Mouse (Mus musculus) heart, embryonic 16.5 days (tissue): Measurements from ENCODE around the gene Rab28. TPM values are rescaled to one million over a fixed set of nuclear protein-coding genes. Genes with fewer than 3 reads are reported as not detected.

Experiments used
- ATAC-seq: fragments of 200-750 bp; cut with Nextera tagmentation; replicated peaks from 2 replicates; pipeline ENCODE4 v1.8.0; 2017; ENCODE audit warnings: moderate number of reproducible peaks; ENCODE audit not compliant: insufficient read depth, low FRiP score; ENCODE audit errors: extremely low read depth
- H3K27ac ChIP-seq: fragments of 300-500 bp; sonication (generic); 2 replicates; pipeline ENCODE4 v1.5.1; 2014; ENCODE audit warnings: mild to moderate bottlenecking, low read length, control low read depth, moderate library complexity
- H3K27me3 ChIP-seq: fragments of 300-500 bp; sonication (generic); 2 replicates; pipeline ENCODE4 v1.6.1; 2014; ENCODE audit warnings: low read length, mixed read lengths; ENCODE audit not compliant: control insufficient read depth, insufficient read depth
- H3K36me3 ChIP-seq: fragments of 300-500 bp; sonication (generic); 2 replicates; pipeline ENCODE4 v1.6.1; 2014; ENCODE audit not compliant: control insufficient read depth, insufficient read depth
- H3K4me1 ChIP-seq: fragments of 300-500 bp; sonication (generic); 2 replicates; pipeline ENCODE4 v1.6.1; 2014; ENCODE audit warnings: low read length, mixed read lengths; ENCODE audit not compliant: control insufficient read depth, insufficient read depth
- H3K4me2 ChIP-seq: fragments of 300-500 bp; sonication (generic); 2 replicates; pipeline ENCODE4 v1.6.1; 2014; ENCODE audit warnings: low read depth, mild to moderate bottlenecking, control low read depth, low read length
- H3K4me3 ChIP-seq: fragments of 300-500 bp; sonication (generic); 2 replicates; pipeline ENCODE4 v1.5.1; 2014; ENCODE audit warnings: mild to moderate bottlenecking, control low read depth, low read length
- H3K9ac ChIP-seq: fragments of 300-500 bp; sonication (generic); 2 replicates; pipeline ENCODE4 v1.6.1; 2014; ENCODE audit warnings: low read length, control low read depth
- H3K9me3 ChIP-seq: fragments of 300-500 bp; sonication (generic); replicated peaks from 2 replicates; pipeline ENCODE4 v1.6.1; 2016; ENCODE audit warnings: low read length; ENCODE audit not compliant: control insufficient read depth
- WGBS: fragments of 180-500 bp; shearing (Covaris S2); extraction: QIAGEN DNeasy Blood & Tissue Kit; methylation state at CpG from one replicate; pipeline ENCODE4 v1.1.7; 2014; 5-methylcytosine and 5-hydroxymethylcytosine counted together
- polyA plus RNA-seq: library from polyadenylated mRNA; unstranded; fragments of >200 nt; fragmentation: Nextera tagmentation; extraction: Ambion mirVana; gene quantifications from 2 replicates; pipeline ENCODE4 v1.2.1, GENCODE M21; 2015

The Rab28 gene
- polyA plus RNA-seq, 1 experiment from 2014 or later: 48.4 TPM

DNA sequence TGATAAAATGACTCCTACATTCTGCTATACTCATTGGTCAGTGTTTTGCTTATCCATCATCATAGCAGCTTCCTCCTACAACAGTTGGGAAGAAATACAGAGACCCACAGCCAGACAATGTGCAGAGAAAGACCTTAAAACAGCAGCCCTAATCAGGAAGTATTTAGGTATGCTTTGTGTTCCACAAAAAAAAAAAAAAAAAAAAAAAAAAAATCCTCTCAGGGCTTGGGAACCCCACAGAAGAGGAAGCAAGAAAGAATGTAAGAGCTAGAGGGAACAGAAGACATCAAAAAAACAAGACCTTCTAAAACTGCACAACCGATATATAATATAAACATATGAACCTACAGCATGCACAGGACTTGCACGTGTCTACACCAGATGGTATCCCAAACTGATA lies 24.0 kb downstream of the Rab28 start:
- Histone ChIP-seq H3K36me3 (peaks cover 7% of the 10 kb centered on the region; the same call in 1 of the 2 replicates), H3K9me3 (no peaks in the 10 kb centered on the region), H3K4me2 (no peak overlapping the region), H3K27ac (no peak overlapping the region), H3K27me3 (no peaks in the 10 kb centered on the region), H3K4me3 (no peak overlapping the region), H3K9ac (no peak overlapping the region), H3K4me1 (no peaks in the 10 kb centered on the region)
- no peak for ATAC-seq
- 90% methylated on average over 2 of the region's 2 CpGs for WGBS

DNA sequence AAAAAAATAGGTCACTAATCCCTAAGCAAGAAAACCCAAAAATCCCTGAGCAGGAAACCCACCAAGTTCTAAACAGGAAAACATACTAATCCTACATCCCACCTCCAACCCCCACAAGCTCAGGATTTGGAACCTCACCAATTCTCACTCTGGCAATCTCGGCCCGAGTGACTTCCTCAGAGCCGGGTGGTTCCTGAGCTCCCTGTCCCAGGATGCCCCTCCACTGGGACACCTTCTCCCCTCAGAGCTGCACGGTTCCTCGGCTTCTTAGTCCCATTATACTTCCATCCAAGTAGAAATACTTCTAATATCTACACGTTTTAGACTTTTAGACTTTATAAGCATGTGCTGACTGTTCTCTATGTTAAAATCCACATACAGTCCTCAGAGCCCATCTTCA lies 41.9 kb downstream of the Rab28 start:
- no peak for ATAC-seq
- Histone ChIP-seq H3K4me2 (no peak overlapping the region), H3K9me3 (no peaks in the 10 kb centered on the region), H3K4me3 (no peak overlapping the region), H3K27me3 (no peaks in the 10 kb centered on the region), H3K27ac (no peak overlapping the region), H3K36me3 (no peaks in the 10 kb centered on the region), H3K9ac (no peak overlapping the region), H3K4me1 (no peaks in the 10 kb centered on the region)
- WGBS: 66% methylated on average over 6 of the region's 6 CpGs

DNA sequence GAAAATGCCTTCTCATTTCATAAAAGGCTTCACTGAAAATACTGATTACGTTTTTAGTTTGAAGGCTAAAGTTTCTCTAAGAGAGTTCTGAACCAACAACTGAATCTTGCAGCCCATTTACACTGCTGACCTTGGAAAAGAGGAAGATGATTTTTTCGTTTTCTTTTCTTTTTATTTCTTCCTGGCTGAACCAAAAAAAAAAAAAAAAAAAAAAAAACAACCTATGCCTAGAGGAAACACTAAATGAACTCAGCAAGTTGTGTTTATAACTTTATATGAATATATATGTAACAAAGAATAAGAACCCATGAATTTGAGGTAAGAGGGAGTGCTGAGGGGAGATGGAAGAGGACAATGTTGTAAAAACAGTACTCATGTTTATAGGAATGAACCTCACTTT lies 71.2 kb downstream of the Rab28 start:
- ATAC-seq: no peak
- Histone ChIP-seq H3K27me3 (no peaks in the 10 kb centered on the region), H3K4me3 (no peak overlapping the region), H3K4me2 (no peak overlapping the region), H3K27ac (no peak overlapping the region), H3K36me3 (no peaks in the 10 kb centered on the region), H3K9ac (no peak overlapping the region), H3K9me3 (no peaks in the 10 kb centered on the region), H3K4me1 (no peaks in the 10 kb centered on the region)
- WGBS: 70% methylated on average over 2 of the region's 2 CpGs

DNA sequence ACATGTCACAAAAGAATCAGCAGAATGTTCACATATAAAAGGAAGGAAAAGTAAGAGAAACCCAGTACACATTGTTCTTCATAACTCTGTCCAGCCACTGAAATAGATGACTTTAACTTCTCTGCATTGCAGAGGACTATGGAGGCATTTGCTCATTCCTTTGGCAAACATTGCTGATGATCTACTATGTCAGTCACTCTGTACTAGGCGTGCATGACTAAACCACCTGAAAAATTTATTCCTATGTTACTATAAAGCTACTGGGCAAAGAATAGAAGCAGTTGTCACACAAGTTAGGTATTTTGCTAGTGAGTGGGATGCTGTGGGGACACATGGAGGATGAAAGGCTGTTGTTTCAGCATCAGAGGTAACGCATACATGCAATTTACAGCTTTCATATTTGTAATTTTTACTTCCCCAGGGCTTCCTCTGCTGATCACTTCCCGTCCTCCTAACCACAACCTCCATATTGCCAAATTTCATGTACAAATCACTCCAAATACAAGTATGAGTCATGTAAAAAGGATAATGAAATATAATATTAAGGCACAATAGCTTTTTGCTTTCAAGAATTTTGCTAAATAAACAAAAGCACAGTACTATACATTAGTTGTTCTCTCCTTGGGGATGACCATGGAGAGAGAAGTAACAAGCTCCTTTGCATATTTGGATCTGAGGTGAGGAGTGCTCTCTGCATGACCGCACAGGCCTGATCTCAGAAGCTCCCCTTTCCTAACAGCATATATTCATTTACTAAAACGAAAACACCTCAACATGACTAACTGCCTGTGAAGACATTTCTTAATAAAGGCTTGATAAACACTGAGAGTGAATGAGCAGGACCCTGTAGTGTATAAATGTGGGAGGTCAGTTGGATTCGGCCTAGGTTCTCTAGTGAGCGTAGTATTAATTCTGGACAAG lies 80.5 kb downstream of the Rab28 start:
- Histone ChIP-seq H3K27ac (no peak overlapping the region), H3K4me1 (peaks cover 2% of the 10 kb centered on the region; the same call in 1 of the 2 replicates), H3K4me3 (no peak overlapping the region), H3K9me3 (no peaks in the 10 kb centered on the region), H3K4me2 (no peak overlapping the region), H3K36me3 (no peaks in the 10 kb centered on the region), H3K27me3 (no peaks in the 10 kb centered on the region), H3K9ac (no peak overlapping the region)
- ATAC-seq: no peak
- WGBS: 88% methylated on average over 7 of the region's 7 CpGs

DNA sequence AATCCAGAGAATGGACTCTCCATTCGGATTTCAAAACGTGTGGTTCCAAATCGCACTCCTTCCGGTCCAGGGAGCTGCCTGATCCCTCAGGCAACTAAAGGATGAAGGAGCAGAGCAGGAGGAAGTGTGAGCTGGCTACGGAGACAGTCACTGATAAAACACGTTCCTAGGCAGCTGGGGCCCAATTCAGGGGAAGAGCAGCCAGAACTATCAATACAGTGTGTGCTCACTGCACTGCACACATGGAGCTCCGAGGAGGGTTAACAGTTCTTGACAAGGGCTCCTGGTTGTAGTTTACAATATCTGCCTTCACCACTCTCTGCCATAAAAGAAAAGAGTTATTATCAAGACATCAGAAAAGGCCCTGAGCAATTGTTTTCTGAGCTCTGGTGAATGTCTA lies 82.4 kb downstream of the Rab28 start:
- no peak for ATAC-seq
- H3K4me2 ChIP-seq: no peak overlapping the region

DNA sequence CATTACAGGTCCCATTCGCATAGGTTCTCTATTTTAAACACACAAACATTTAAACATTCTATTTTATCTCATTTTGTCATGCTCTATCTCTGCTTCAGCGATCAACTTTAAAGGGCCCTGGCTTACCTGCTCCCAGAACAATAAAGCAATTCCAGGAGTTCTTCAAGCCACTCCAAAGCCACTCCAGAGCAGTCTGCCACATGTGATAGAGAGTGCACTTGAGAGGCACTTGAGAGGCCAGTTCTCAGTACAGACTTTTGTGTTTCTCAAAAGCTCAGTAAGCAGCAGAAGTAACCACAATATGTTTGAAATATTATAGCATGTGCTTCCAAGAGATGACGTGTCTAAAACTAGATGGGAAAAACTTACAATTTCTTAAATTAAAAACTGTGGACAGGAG lies 86.2 kb downstream of the Rab28 start:
- Histone ChIP-seq H3K36me3 (no peaks in the 10 kb centered on the region), H3K9ac (no peak overlapping the region), H3K4me3 (no peak overlapping the region), H3K4me2 (no peak overlapping the region), H3K9me3 (no peaks in the 10 kb centered on the region), H3K27ac (no peak overlapping the region), H3K27me3 (peaks cover 3% of the 10 kb centered on the region; the same call in 1 of the 2 replicates), H3K4me1 (peaks cover 5% of the 10 kb centered on the region; the same call in 1 of the 2 replicates)
- WGBS: 45% methylated on average over 3 of the region's 3 CpGs
- no peak for ATAC-seq

More for the DNA sequence above, 82.4 kb downstream of the Rab28 start:
- 41% methylated on average over 7 of the region's 7 CpGs for WGBS
- no peaks in the 10 kb centered on the region for H3K36me3 ChIP-seq
- H3K4me1 ChIP-seq: peaks cover 5% of the 10 kb centered on the region; the same call in 1 of the 2 replicates
- H3K4me3 ChIP-seq: no peak overlapping the region
- H3K27ac ChIP-seq: no peak overlapping the region
- H3K9ac ChIP-seq: no peak overlapping the region
- H3K9me3 ChIP-seq: no peaks in the 10 kb centered on the region
- no peaks in the 10 kb centered on the region for H3K27me3 ChIP-seq

DNA sequence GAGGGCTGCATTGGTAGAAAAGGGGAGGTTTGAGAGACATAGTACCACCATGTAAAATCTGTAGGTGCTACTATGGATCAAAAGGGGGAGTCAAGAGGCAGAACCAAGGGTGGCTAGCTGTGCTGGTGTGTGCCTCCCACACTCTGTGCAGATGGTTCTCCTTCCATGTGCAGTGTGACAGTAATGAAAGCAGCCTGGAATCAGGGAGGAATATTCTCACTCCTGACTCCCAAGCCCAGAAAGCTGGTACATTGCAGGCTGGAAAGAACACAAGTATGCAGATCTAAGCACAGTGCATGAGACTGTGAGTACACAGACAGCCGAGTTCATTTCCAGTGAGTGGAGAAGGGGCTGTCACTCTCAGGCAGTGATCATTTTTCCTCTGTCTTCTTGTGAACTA lies 89.0 kb downstream of the Rab28 start:
- H3K36me3 ChIP-seq: no peaks in the 10 kb centered on the region
- no peak for ATAC-seq
- no peaks in the 10 kb centered on the region for H3K9me3 ChIP-seq
- peaks cover 3% of the 10 kb centered on the region; the same call in 1 of the 2 replicates for H3K27me3 ChIP-seq
- H3K4me3 ChIP-seq: no peak overlapping the region
- 68% methylated on average over 1 of the region's 1 CpGs for WGBS
- H3K9ac ChIP-seq: no peak overlapping the region
- H3K4me2 ChIP-seq: no peak overlapping the region
- H3K4me1 ChIP-seq: peaks cover 3% of the 10 kb centered on the region; the same call in 1 of the 2 replicates
- no peak overlapping the region for H3K27ac ChIP-seq

DNA sequence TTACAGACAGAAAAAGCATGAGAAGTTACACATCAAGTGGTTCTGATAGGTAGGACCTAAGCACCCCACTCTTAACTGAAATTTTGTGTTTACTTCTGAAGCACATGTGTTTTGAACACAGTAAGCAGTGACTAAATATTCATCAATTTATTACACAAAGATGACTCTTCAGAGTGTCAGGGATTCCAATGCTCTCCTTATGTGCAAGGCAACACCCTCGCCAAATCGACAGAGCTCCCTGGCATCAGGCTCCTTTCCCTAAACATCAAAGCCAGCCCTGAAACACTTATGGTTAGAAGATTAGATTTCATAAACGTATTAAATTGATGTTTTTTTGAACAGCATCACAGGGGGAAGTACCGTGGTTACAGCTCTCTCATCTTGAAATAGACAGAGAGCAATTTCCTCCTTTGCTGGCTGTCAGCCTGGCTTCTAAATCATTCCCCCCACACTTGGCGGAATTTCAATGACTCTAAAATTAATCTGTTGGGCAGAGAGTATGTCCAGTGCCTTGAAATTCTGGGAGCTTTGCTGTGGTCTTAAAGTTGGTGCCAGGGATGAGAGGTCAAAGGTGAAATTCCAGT lies 97.4 kb downstream of the Rab28 start:
- H3K27ac ChIP-seq: no peak overlapping the region
- H3K4me2 ChIP-seq: no peak overlapping the region
- no peaks in the 10 kb centered on the region for H3K27me3 ChIP-seq
- no peak overlapping the region for H3K4me3 ChIP-seq
- no peak overlapping the region for H3K9ac ChIP-seq
- no peak for ATAC-seq
- H3K9me3 ChIP-seq: no peaks in the 10 kb centered on the region; the same call in 1 of the 2 replicates
- WGBS: 35% methylated on average over 5 of the region's 5 CpGs
- H3K4me1 ChIP-seq: peaks cover 5% of the 10 kb centered on the region
- H3K36me3 ChIP-seq: no peaks in the 10 kb centered on the region
